Mouse (Mus musculus) embryo, embryonic 11.5 days (tissue): ENCODE measurements around the gene Ptpn7.
A peak's percentile ranks its signal among the peaks of the same experiment; 100 is the strongest.

Experiments used
- DNase-seq: peaks from one replicate; pipeline ENCODE4 v3.0.0-alpha.2; 2012; ENCODE audit warnings: low read depth, low spot score

Ptpn7 gene

DNA sequence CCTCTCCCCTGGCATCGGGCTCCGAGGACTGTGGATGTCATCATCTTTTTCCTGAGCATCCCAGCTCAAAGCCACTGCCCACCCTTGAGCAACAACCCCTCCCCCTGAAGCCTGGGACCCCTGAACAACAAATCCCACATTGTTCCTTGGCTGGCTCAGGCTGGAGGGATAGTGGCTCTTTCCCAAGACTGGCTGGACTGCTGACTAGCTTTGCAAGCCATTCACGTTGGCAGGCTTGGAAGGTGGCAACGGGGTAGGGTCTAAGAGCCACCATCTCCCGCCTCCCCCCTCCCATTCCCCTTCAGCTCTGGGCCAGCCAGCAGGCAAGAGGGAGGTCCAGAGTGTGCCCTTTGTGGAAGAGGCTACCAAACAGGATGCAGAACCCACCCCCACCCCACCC is 26.1 kb downstream of the Ptpn7 start:
- DNase-seq, result no peak

DNA sequence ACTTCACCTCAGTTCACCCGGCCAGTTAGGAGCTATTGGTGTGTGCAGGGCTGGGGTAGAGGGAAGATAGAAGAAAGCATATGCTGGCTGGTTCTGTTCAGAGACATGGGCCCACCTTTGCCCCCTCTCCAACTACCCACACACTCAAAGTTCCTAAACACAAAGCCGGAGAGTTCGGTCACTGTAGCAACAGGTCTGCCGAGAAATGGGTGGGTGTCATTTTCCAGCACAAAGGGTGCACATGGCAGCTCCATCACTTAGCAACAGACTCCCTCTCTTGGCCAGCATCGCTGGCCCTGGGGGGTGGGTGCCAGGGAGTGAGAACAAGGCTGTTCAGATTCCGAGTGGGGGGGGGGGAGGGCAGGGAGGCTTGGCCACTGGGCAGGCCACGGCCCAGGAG is 26.6 kb downstream of the Ptpn7 start:
- DNase-seq, result no peak

DNA sequence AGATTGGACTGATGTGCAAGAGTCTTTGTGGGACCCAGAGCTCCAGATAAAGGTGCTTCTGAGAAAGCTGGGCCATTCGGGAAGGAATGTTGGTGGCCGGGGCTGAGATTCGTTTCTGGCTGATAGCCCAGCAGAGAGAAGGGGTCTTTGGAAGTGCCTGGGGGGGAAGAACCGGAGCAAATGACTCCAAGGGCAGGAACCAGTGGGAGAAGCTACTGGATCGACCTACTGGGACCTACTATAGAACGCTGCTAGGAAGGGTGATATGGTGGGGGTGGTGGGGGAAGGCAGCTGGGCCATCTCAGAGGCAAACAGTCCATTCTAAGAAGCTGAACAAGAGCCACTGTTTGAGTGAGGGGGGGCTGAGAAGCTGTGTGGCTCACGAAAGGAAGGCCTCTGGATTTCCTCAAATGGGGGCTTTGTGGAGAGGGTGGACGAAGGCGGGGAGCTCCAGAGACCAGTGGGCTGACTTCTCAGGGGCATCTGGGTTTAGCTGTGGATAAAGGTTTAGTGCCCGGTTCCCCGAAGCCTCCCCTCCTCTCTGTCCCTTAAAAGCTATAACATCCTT is 27.1 kb downstream of the Ptpn7 start:
- no peak for DNase-seq

- no peak for DNase-seq
These were observed 28.0 kb downstream of the Ptpn7 start for GRCm38 (mm10) chr1:135160411-135161050.

GRCm38 (mm10) chr1:135162720-135163119 is 30.2 kb downstream of the Ptpn7 start:
- no peak for DNase-seq

DNA sequence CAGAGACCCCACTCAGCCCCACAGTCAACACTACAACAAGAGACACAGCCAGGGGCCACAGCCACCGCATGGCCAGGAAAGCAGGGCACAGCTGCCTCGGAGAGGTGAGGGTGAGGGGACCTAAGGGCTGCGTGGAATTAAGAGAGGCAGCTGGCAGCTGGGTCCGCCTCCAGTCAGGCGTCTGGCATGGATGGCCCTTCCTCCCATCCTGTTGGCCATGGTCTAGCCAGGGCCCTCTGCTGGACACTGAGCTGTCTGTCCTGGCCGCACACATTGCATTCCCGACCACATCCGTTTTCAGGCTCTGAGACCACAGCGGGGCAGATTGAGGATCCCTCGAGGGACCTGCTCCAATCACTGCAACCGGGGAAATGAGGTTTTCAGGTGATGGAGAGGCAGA is 34.9 kb downstream of the Ptpn7 start, which contains the start of gene Gpr37l1:
Gpr37l1 (minus strand) TSS at position 247 of the 400 bp plus-strand sequence.
- DNase-seq, result no peak

- no peak for DNase-seq
These were observed 36.1 kb downstream of the Ptpn7 start for GRCm38 (mm10) chr1:135168453-135169200.

DNA sequence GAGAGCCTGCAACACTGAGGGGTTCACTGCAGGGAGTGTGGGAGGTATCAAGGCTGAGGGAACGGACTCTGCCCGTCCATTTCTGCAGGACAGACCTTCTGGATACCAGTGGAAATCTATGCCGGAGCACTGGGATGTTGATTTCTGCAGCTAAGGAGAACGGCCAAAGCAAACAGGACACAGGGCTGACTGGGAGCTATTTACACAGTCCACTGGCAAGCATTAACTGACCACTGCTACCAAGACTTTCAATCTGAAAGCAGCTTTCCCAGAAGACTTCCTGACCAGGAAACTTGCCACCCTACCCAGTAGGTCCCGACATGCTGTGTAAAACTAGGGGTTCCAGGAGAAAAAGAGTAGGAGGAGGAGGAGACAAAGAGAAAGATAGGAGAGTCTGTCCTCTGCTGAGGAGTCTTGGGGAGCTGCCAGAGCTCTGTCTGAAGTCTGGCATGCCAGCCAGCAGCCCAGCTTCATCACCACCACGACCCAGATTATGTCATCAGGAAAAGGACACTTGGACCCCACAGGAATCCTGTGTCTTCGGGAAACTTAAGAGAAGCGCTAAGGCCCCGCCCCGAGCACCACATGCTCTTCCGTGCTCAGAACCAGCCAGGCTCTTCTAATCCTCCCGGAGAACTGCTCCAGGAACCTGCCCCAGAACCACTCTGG is 37.2 kb downstream of the Ptpn7 start:
- DNase-seq, result no peak

DNA sequence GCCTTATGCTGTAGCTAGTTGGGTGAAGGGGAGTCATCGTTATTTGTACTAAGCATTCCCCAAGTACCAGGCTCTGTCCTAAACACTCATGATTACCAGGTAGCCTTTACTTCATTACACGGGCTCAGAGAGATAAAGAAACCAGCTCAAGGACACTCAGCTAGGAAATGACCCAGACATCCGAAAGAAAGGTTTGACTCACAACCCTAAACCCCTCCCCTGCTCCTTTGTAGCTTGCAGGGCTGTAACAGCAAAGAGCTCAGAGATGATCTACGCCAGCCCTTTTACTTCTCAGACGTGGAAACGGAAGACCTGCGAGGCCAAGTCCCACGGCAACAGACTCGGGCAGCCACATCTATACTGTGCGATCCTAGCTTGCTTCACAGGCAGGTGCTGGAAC is 37.8 kb downstream of the Ptpn7 start:
- no peak for DNase-seq

DNA sequence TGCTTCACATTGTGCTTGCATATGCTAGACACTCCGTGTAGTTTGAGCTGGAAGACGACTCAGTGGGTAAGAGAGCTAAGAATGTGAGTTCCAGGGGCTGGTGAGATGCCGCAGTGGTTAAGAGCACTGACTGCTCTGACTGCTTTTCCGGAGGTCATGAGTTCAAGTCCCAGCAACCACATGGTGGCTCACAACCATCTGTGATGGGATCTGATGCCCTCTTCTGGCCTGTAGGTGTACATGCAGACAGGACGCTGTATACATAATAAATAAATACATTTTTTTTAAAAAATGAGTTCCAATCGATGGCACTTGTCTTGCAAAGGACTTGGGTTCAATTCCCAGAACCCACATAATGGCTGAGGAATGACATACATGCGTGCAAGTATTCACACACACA is 38.7 kb downstream of the Ptpn7 start:
- no peak for DNase-seq

- peak; percentile 51 for DNase-seq
These were observed 39.5 kb downstream of the Ptpn7 start for GRCm38 (mm10) chr1:135171984-135172383.

DNA sequence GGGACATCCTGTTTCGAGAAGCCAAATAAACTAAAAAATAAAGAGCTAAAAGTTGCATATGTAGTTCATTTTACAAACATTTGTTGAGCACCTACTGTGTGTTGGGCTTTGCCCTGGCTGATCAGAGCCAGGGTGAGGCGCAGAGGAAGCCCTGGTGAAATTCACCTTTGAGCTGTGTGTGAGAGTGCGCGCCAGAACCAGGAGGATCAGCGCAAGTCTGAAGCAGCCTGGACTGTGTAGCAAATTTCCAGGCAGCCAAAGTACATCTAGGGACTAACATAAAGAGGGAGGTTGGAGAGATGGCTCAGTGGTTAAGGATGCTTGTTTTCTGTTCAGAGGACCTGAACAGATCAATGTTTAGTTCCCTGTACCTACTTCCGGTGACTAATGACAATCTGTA is 40.8 kb downstream of the Ptpn7 start:
- DNase-seq, result no peak

DNA sequence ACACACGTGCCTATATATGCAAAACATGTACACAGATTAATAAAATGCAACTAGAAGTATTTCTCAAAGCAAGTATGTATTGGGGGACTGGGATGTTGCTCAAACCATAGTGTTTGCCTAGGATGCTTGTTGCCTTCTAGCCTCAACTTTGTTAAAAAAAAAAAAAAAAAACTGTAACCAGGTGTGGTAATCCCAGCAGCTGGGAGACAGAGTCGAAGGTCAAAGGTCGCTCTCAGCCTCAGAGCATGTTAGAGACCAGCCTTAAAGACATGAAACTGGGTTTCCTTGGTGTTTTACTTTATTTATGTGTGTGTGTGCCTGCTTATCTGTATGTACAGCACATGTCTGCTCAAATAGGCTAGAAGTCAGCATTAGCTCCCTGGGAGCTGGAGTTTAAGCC is 42.7 kb downstream of the Ptpn7 start:
- DNase-seq, result no peak

DNA sequence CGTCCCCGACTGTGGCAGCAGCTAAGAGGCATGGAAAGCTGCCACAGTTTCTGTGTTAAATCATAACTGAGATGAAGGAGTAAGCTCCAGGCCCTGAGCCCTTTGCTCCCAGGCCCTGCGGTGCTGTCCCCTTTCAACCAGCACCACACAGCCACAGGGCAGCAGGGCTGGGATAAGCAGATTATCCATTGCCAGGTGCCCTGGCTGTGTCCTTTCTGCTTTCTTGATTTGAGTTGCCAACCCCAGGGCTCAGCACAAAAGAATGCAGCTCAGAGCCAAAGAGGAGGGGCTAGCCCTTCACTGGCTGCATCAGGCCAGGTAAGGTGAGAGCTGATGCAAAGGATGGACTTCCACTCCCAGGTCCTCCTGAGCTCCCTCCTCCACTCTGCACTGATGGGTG is 45.2 kb downstream of the Ptpn7 start:
- no peak for DNase-seq

GRCm38 (mm10) chr1:135178863-135179262 is 46.4 kb downstream of the Ptpn7 start:
- DNase-seq, result no peak

- DNase-seq, result no peak
These were observed 48.3 kb downstream of the Ptpn7 start for GRCm38 (mm10) chr1:135180830-135181229.

- DNase-seq, result no peak
These were observed 48.8 kb downstream of the Ptpn7 start for GRCm38 (mm10) chr1:135181275-135181674.

DNA sequence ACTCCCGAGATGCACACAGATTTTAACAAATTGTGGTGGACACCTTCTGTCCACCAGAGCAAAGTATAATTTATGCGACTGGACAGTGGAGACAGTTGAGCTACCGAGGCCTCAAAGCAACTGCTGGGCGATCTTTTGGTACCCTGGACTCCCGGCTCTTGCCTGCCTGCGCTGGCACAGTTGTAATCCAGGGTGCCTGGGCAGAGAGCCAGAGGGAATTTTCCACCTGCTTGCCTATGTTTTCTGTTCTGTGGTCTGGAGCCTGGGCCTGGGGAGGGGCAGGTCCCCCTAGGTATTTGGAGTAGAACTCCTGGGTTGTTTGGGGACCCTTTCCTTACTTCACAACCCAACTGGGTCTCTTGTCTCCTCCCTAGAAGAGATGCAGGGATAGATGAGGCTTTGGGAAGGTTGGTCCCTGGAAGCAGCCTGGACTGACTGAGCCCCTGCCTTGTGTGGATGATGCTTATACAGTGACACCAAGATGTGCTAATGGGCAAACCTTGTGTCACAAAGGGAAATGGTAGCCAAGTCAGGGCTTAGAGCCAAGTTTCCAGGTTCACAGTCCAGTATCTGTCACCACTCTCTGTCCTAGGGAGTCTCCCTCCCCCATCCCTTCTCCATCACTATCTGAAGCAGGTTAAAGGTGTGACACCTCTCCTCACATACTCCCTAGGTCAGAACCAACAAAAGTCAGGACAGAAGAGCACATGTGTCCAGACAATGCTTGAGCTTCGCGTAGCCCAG is 49.6 kb downstream of the Ptpn7 start:
- no peak for DNase-seq

- DNase-seq, result no peak
These were observed 50.5 kb downstream of the Ptpn7 start for GRCm38 (mm10) chr1:135182975-135183374.

- no peak for DNase-seq
These were observed 50.9 kb downstream of the Ptpn7 start for GRCm38 (mm10) chr1:135183448-135183847.

DNA sequence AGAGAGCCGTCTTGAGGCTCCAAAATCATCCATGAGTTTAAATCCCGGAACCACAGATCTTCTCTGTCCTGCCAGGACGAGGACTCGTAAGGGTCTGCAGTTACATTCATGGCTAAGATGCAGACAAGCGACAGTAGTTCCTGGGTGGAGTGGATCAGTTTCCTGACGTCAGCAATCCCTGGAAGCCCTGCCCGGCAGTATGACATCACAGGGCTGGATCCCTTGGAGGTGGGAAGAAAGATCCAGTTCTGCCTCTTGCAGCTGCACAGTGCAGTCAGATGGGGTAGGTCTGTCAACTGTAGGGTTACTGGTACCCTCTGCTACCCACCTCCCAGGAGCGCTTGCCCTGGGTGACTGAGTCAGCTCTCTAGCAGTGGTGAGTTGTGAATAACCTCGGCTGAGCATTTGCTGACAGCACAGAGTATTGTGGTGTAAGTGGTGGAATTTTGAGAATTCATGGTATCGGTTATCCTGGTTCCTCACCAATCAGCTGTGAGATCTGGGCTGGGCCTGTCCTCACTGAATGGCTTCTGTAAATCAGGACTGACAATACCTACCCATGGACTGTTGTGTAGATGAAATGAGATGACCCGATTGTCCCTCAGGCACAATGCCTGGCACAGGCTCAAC is 51.6 kb downstream of the Ptpn7 start:
- no peak for DNase-seq
